Mouse (Mus musculus) midbrain, embryonic 12.5 days (tissue): ENCODE measurements around the gene Gclc. TPM values are rescaled to one million over a fixed set of nuclear protein-coding genes. Genes with fewer than 3 reads are reported as not detected.

Experiments
- ATAC-seq: fragments of 200-750 bp; cut with Nextera tagmentation; 2 replicates; pipeline ENCODE4 v1.8.0; 2017; ENCODE audit warnings: low read depth, moderate TSS enrichment, moderate library complexity; ENCODE audit not compliant: low FRiP score
- H3K27ac ChIP-seq: fragments of 300-500 bp; sonication (generic); replicated peaks from 2 replicates; pipeline ENCODE4 v1.5.1; 2016; ENCODE audit warnings: mild to moderate bottlenecking
- H3K27me3 ChIP-seq: fragments of 300-500 bp; sonication (generic); 2 replicates; pipeline ENCODE4 v1.6.1; 2016; ENCODE audit warnings: mild to moderate bottlenecking
- H3K36me3 ChIP-seq: fragments of 300-500 bp; sonication (generic); 2 replicates; pipeline ENCODE4 v1.6.1; 2016
- H3K4me1 ChIP-seq: fragments of 300-500 bp; sonication (generic); 2 replicates; pipeline ENCODE4 v1.6.1; 2016
- H3K4me2 ChIP-seq: fragments of 300-500 bp; sonication (generic); replicated peaks from 2 replicates; pipeline ENCODE4 v1.6.1; 2016; ENCODE audit warnings: mild to moderate bottlenecking, moderate library complexity
- H3K4me3 ChIP-seq: fragments of 300-500 bp; sonication (generic); 2 replicates; pipeline ENCODE4 v1.5.1; 2016; ENCODE audit warnings: mild to moderate bottlenecking
- H3K9ac ChIP-seq: fragments of 300-500 bp; sonication (generic); replicated peaks from 2 replicates; pipeline ENCODE4 v1.6.1; 2016; ENCODE audit warnings: mild to moderate bottlenecking, moderate library complexity
- H3K9me3 ChIP-seq: fragments of 300-500 bp; sonication (generic); 2 replicates; pipeline ENCODE4 v1.6.1; 2016; ENCODE audit warnings: mild to moderate bottlenecking
- WGBS: fragments of 180-500 bp; shearing (Covaris S2); methylation state at CpG from one replicate; pipeline ENCODE4 v1.1.7; 2016; 5-methylcytosine and 5-hydroxymethylcytosine counted together
- polyA plus RNA-seq: library from polyadenylated mRNA; unstranded; fragments of >200 nt; fragmentation: Nextera tagmentation; extraction: Ambion mirVana; gene quantifications from 2 replicates; pipeline ENCODE4 v1.2.1, GENCODE M21; 2016

Gene Gclc
- polyA plus RNA-seq, 1 experiment from 2014 or later, result 19.3 TPM

DNA sequence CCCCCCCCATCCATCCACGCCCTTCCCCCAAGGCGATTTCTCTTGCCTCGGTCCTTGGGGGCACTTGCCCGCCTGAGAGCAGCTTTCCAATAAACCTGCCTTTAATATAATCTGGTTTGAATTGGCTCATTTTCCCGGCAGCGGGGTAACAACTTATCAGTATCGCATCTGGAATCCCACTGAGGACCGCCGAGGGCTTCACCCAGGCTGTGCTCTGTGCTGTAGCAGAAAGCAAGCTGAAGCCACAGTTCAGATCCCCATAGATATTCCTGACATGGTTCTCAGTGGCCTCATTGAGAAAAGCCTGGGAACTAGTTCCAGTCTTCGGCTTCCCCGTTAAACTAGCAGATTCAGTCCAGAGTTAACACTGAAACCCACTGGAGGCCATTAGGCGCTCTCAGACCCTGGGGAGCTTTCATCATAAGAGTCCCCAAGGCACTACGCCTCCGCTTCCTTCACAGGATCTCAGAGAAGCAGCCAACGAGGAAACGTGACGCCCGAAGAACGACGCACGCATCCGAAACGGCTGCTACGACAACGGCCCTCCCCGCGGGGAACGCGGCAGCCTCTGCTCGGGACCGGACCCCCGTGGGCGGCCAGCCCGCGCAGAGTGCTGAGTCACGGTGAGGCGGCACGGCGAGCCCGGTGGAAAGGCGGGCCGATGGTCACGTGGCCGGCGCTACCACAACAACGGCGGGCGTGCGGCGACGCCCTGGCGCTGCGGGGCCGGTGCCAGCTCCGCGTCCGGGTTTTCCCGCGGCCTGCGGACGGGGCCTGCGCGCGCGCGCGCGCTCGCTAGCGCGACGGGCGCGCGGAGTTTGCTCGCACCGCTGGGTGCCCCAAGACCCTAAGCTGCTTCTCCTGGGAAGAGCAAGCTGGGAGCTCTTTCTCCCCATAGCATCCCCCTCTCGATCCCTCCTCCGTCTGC lies 3.9 kb upstream of the Gclc start:
- under 1% methylated on average over 79 of the region's 79 CpGs for WGBS
- Histone ChIP-seq H3K27me3 (peaks cover 9% of the 10 kb centered on the region), H3K27ac (peak overlapping the region; percentile 83), H3K4me1 (peaks cover 15% of the 10 kb centered on the region; the same call in 1 of the 2 replicates), H3K4me3 (peak overlapping the region; percentile 61), H3K9me3 (no peaks in the 10 kb centered on the region), H3K36me3 (no peaks in the 10 kb centered on the region), H3K9ac (peak overlapping the region; percentile 68), H3K4me2 (peak overlapping the region; percentile 76)
- peak; percentile 87 for ATAC-seq

DNA sequence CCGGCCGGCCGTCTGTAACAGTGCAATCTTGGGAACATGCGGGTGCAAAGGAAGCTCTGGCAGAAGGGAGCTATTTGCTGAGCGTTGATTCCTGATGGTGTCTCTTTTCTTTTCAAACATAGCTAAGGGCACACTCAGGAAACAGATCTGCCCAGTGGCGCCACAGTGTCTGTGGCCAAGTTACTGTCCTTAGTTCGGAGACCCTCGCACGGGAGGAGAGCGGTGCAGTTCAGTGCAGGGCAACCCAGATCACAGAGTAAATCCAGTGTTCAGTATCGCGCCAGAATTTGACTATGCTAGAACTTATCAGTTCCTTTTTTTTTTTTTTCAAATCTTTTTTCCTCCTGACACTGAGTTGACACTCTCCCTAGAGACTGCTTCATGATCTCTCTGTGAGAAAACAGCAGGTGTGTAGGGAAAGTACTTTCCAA lies 3.2 kb upstream of the Gclc start:
- WGBS, result 0% methylated on average over 12 of the region's 12 CpGs
- Histone ChIP-seq H3K27ac (peak overlapping the region; percentile 83), H3K4me3 (peak overlapping the region; percentile 61), H3K36me3 (no peaks in the 10 kb centered on the region), H3K4me1 (peaks cover 17% of the 10 kb centered on the region; the same call in 1 of the 2 replicates), H3K27me3 (peaks cover 9% of the 10 kb centered on the region), H3K4me2 (peak overlapping the region; percentile 76), H3K9ac (peak overlapping the region; percentile 68), H3K9me3 (no peaks in the 10 kb centered on the region)
- peak; percentile 5 for ATAC-seq

- peak overlapping the region; percentile 83 for H3K9ac ChIP-seq
- peaks cover 19% of the 10 kb centered on the region for H3K4me1 ChIP-seq
- peak overlapping the region; percentile 75 for H3K4me2 ChIP-seq
- H3K9me3 ChIP-seq, result no peaks in the 10 kb centered on the region
- peak; percentile 81 for ATAC-seq
- no peaks in the 10 kb centered on the region for H3K36me3 ChIP-seq
- H3K27me3 ChIP-seq, result peaks cover 9% of the 10 kb centered on the region
- H3K4me3 ChIP-seq, result peak overlapping the region; percentile 81
- WGBS, result under 1% methylated on average over 55 of the region's 57 CpGs
- peak overlapping the region; percentile 87 for H3K27ac ChIP-seq
These were observed 530 bp downstream of the Gclc start for GRCm38 (mm10) chr9:77754728-77755402.

DNA sequence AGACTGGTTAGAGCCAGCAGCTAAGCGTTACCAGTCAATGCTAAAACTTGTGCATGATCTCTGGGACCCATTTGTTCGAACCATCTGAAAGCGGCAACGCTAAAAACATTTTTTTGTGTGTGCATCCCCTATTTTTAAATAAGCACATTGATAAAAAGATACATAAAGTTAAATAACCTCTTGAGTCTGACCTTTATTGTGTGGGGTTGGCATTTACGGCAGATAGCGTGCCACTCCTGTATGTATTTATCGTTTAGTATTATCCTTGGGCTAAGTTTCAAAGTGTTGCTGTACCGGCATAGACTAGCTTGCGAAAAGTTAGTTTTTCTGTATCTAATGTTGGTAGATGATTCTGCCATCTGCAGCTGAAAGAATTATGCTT lies 1.1 kb downstream of the Gclc start:
- no peak for ATAC-seq

DNA sequence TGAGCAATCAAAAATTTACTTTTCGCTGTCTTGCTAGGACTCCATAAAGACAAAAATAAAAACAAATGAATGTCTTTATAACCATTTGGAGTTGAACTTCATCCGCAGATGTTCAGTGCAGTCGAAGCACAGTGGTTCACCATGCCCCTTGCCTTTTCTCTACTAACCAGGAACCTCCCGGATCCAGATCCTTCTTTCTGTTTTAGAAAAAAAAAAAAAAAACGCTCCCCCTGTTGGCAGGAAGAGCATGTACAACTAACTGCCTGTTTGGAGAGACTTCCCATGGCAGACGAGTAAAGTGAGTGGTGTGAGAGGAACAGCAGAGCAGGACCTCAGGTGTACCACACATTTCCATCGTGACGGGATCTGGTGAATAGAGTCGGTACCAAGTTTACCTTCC lies 1.7 kb downstream of the Gclc start:
- ATAC-seq, result no peak
- 38% methylated on average over 9 of the region's 9 CpGs for WGBS
- Histone ChIP-seq H3K9ac (no peak overlapping the region), H3K36me3 (no peaks in the 10 kb centered on the region), H3K4me3 (no peak overlapping the region), H3K4me1 (peaks cover 14% of the 10 kb centered on the region; the same call in 1 of the 2 replicates), H3K27ac (no peak overlapping the region), H3K27me3 (peaks cover 9% of the 10 kb centered on the region), H3K4me2 (peak overlapping the region; percentile 75), H3K9me3 (no peaks in the 10 kb centered on the region)

More for the DNA sequence above, 1.1 kb downstream of the Gclc start:
- 13% methylated on average over 9 of the region's 9 CpGs for WGBS
- Histone ChIP-seq H3K36me3 (no peaks in the 10 kb centered on the region), H3K4me2 (peak overlapping the region; percentile 75), H3K27me3 (peaks cover 9% of the 10 kb centered on the region), H3K9me3 (no peaks in the 10 kb centered on the region), H3K9ac (peak overlapping the region; percentile 83), H3K4me3 (peak overlapping the region; percentile 81), H3K27ac (no peak overlapping the region), H3K4me1 (peaks cover 15% of the 10 kb centered on the region; the same call in 1 of the 2 replicates)

- Histone ChIP-seq H3K4me1 (peaks cover 10% of the 10 kb centered on the region; the same call in 1 of the 2 replicates), H3K36me3 (no peaks in the 10 kb centered on the region), H3K9ac (no peak overlapping the region), H3K27me3 (peaks cover 8% of the 10 kb centered on the region), H3K4me3 (no peak overlapping the region), H3K9me3 (no peaks in the 10 kb centered on the region), H3K27ac (no peak overlapping the region), H3K4me2 (no peak overlapping the region)
- WGBS, result 90% methylated on average over 1 of the region's 1 CpGs
- no peak for ATAC-seq
These were observed 3.0 kb downstream of the Gclc start for GRCm38 (mm10) chr9:77757331-77757730.

- no peaks in the 10 kb centered on the region for H3K9me3 ChIP-seq
- H3K4me1 ChIP-seq, result peaks cover 10% of the 10 kb centered on the region; the same call in 1 of the 2 replicates
- H3K27ac ChIP-seq, result no peak overlapping the region
- no peaks in the 10 kb centered on the region; the same call in 1 of the 2 replicates for H3K27me3 ChIP-seq
- no peak overlapping the region for H3K4me2 ChIP-seq
- H3K4me3 ChIP-seq, result no peak overlapping the region
- 83% methylated on average over 8 of the region's 8 CpGs for WGBS
- H3K36me3 ChIP-seq, result 0 out of 2 replicates have a peak, but pooled peaks cover 2% of the 10 kb centered on the region
- H3K9ac ChIP-seq, result no peak overlapping the region
- ATAC-seq, result no peak
These were observed 4.1 kb downstream of the Gclc start for GRCm38 (mm10) chr9:77758481-77758880.

- Histone ChIP-seq H3K4me1 (peaks cover 10% of the 10 kb centered on the region; the same call in 1 of the 2 replicates), H3K27me3 (no peaks in the 10 kb centered on the region), H3K4me2 (no peak overlapping the region), H3K9ac (no peak overlapping the region), H3K27ac (no peak overlapping the region), H3K36me3 (0 out of 2 replicates have a peak, but pooled peaks cover 5% of the 10 kb centered on the region), H3K9me3 (no peaks in the 10 kb centered on the region), H3K4me3 (no peak overlapping the region)
- 56% methylated on average over 6 of the region's 6 CpGs for WGBS
- ATAC-seq, result no peak
These were observed 4.8 kb downstream of the Gclc start for GRCm38 (mm10) chr9:77759111-77759510.

- Histone ChIP-seq H3K36me3 (0 out of 2 replicates have a peak, but pooled peaks cover 10% of the 10 kb centered on the region), H3K9ac (no peak overlapping the region), H3K4me3 (no peak overlapping the region), H3K27ac (no peak overlapping the region), H3K4me1 (peaks cover 10% of the 10 kb centered on the region; the same call in 1 of the 2 replicates), H3K9me3 (no peaks in the 10 kb centered on the region), H3K27me3 (no peaks in the 10 kb centered on the region), H3K4me2 (no peak overlapping the region)
- ATAC-seq, result no peak
- 92% methylated on average over 6 of the region's 6 CpGs for WGBS
These were observed 5.4 kb downstream of the Gclc start for GRCm38 (mm10) chr9:77759756-77760155.

- ATAC-seq, result no peak
- Histone ChIP-seq H3K4me1 (peaks cover 8% of the 10 kb centered on the region), H3K9me3 (no peaks in the 10 kb centered on the region), H3K27ac (no peak overlapping the region), H3K9ac (no peak overlapping the region), H3K27me3 (no peaks in the 10 kb centered on the region), H3K36me3 (0 out of 2 replicates have a peak, but pooled peaks cover 16% of the 10 kb centered on the region), H3K4me2 (no peak overlapping the region), H3K4me3 (no peak overlapping the region)
- WGBS, result 81% methylated on average over 8 of the region's 8 CpGs
These were observed 11.9 kb downstream of the Gclc start for GRCm38 (mm10) chr9:77766218-77766617.

DNA sequence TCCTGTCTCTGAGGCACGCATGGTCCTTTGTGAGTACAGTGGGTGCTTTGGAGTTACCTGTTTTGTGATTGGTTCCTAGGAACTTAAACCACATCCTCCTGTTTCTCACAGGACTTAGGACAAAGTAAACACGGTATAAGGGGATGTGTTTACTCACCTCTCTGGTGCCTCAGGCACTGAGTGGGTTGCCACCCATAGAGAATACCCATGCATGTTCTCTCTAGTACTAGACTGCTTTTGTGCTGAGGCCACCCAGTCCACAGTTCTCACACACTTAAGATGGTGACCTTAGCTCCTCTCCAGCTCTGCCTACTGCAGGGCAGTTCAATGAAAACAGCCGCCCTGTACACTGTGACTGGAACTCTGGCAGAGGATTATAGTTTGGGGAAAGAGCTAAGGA lies 12.4 kb downstream of the Gclc start:
- Histone ChIP-seq H3K36me3 (0 out of 2 replicates have a peak, but pooled peaks cover 16% of the 10 kb centered on the region), H3K4me2 (no peak overlapping the region), H3K9me3 (no peaks in the 10 kb centered on the region), H3K4me3 (no peak overlapping the region), H3K4me1 (peaks cover 14% of the 10 kb centered on the region), H3K27ac (no peak overlapping the region), H3K27me3 (no peaks in the 10 kb centered on the region), H3K9ac (no peak overlapping the region)
- 82% methylated on average over 3 of the region's 3 CpGs for WGBS
- ATAC-seq, result no peak
